Comparison of ENCODE assay signal across 9 mouse cellular contexts in genomic region chr8:120549321-120549921, GRCm38 (mm10). TPM values are rescaled to one million over a fixed set of nuclear protein-coding genes. Genes with fewer than 3 reads are reported as not detected.
DNase-seq lines count a peak whose midpoint lies in the region; ATAC-seq and TF ChIP-seq lines count a peak whose summit lies in the region.
"Had no signal": no experiment of that assay in that cellular context is flagged by ENCODE, and none has a peak within 500 bp of the region (broad histone marks: within the 10 kb centered on the region; RNA-seq: fewer than 3 reads in every experiment).

No protein-coding gene starts in this region.

- ATAC-seq in heart, embryonic 16.5 days (replicated peaks; ENCODE audit: extremely low read depth, insufficient read depth, low FRiP score): peak; percentile 1; the same call in 1 of the 2 replicates
- ATAC-seq in forebrain, embryonic 12.5 days (ENCODE audit: low FRiP score): peak; percentile 47
- peak; percentile 33 for ATAC-seq in limb, embryonic 13.5 days (ENCODE audit: low FRiP score, low read depth)
- no peak for ATAC-seq in stomach, postnatal 0 days (ENCODE audit: low FRiP score, low TSS enrichment)
- ATAC-seq: Patski had no signal

- TF ChIP-seq EP300 in stomach, postnatal 0 days (optimal IDR thresholded peaks at IDR 0.05): no peak

- DNase-seq in heart, adult 8-10 months (ENCODE audit: low spot score): no peak
- DNase-seq in cerebellum, adult 8-10 months: peak; percentile 56
- no peak for DNase-seq in stomach, postnatal 0 days (ENCODE audit: low spot score)
- no peak for DNase-seq in layer of hippocampus, adult 9-10 months (ENCODE audit: low spot score)
- no peak for DNase-seq in spleen, adult 12 weeks (ENCODE audit: low spot score)

- no peak overlapping the region for H3K4me3 ChIP-seq in heart, embryonic 16.5 days (ENCODE audit: low read length)
- peak overlapping the region; percentile 24 for H3K4me3 ChIP-seq in forebrain, embryonic 12.5 days (replicated peaks)
- H3K4me3 ChIP-seq in limb, embryonic 13.5 days: peak overlapping the region; percentile 20
- H3K4me3 ChIP-seq in stomach, postnatal 0 days (ENCODE audit: low read depth, low read length): no peak overlapping the region

- peak overlapping the region; percentile 93 for H3K27ac ChIP-seq in heart, embryonic 16.5 days (ENCODE audit: low read length)
- H3K27ac ChIP-seq in forebrain, embryonic 12.5 days: peak overlapping the region; percentile 96
- no peak overlapping the region for H3K27ac ChIP-seq in limb, embryonic 13.5 days
- H3K27ac ChIP-seq in stomach, postnatal 0 days (replicated peaks): no peak overlapping the region

- no peak for TF ChIP-seq CTCF in stomach, postnatal 0 days (IDR thresholded peaks at IDR 0.05; ENCODE audit: low read depth)

- H3K36me3 ChIP-seq in heart, embryonic 16.5 days (ENCODE audit: control insufficient read depth, insufficient read depth): no peaks in the 10 kb centered on the region
- peaks cover 12% of the 10 kb centered on the region for H3K36me3 ChIP-seq in forebrain, embryonic 12.5 days (replicated peaks)
- H3K36me3 ChIP-seq in limb, embryonic 13.5 days: peaks cover 2% of the 10 kb centered on the region; the same call in 1 of the 2 replicates
- H3K36me3 ChIP-seq in stomach, postnatal 0 days (ENCODE audit: control insufficient read depth, insufficient read depth, low read length): no peaks in the 10 kb centered on the region; the same call in 1 of the 2 replicates

- H3K4me2 ChIP-seq in heart, embryonic 16.5 days (ENCODE audit: low read depth, low read length): peak overlapping the region; percentile 44
- peak overlapping the region; percentile 57 for H3K4me2 ChIP-seq in forebrain, embryonic 12.5 days
- H3K4me2 ChIP-seq in limb, embryonic 13.5 days (replicated peaks): peak overlapping the region; percentile 59
- H3K4me2 ChIP-seq in stomach, postnatal 0 days (replicated peaks; ENCODE audit: low read depth): peak overlapping the region; percentile 29; the same call in 1 of the 2 replicates

- WGBS in heart, embryonic 16.5 days: 23% methylated on average over 25 of the region's 25 CpGs
- WGBS in forebrain, embryonic 12.5 days: 5% methylated on average over 25 of the region's 25 CpGs
- 4% methylated on average over 25 of the region's 25 CpGs for WGBS in limb, embryonic 13.5 days
- WGBS in stomach, postnatal 0 days: 27% methylated on average over 25 of the region's 25 CpGs

- H3K9ac ChIP-seq in heart, embryonic 16.5 days (ENCODE audit: low read length): peak overlapping the region; percentile 66
- peak overlapping the region; percentile 48 for H3K9ac ChIP-seq in forebrain, embryonic 12.5 days
- peak overlapping the region; percentile 60 for H3K9ac ChIP-seq in limb, embryonic 13.5 days
- H3K9ac ChIP-seq in stomach, postnatal 0 days (ENCODE audit: low read length): peak overlapping the region; percentile 27; the same call in 1 of the 2 replicates

- peaks cover 84% of the 10 kb centered on the region for H3K4me1 ChIP-seq in heart, embryonic 16.5 days (ENCODE audit: control insufficient read depth, insufficient read depth, low read length)
- H3K4me1 ChIP-seq in forebrain, embryonic 12.5 days: peaks cover 93% of the 10 kb centered on the region
- H3K4me1 ChIP-seq in limb, embryonic 13.5 days: peaks cover 85% of the 10 kb centered on the region
- H3K4me1 ChIP-seq in stomach, postnatal 0 days (replicated peaks; ENCODE audit: control insufficient read depth, insufficient read depth): 0 out of 2 replicates have a peak, but pooled peaks cover 5% of the 10 kb centered on the region

- no peaks in the 10 kb centered on the region for H3K27me3 ChIP-seq in heart, embryonic 16.5 days (ENCODE audit: control insufficient read depth, insufficient read depth, low read length)
- H3K27me3 ChIP-seq in forebrain, embryonic 12.5 days: 0 out of 2 replicates have a peak, but pooled peaks cover 3% of the 10 kb centered on the region
- peaks cover 3% of the 10 kb centered on the region; the same call in 1 of the 2 replicates for H3K27me3 ChIP-seq in limb, embryonic 13.5 days
- H3K27me3 ChIP-seq in stomach, postnatal 0 days (ENCODE audit: control insufficient read depth, insufficient read depth, low read length): no peaks in the 10 kb centered on the region
- H3K27me3 ChIP-seq: Patski had no signal

- H3K9me3 ChIP-seq in heart, embryonic 16.5 days (replicated peaks; ENCODE audit: control insufficient read depth, low read length): no peaks in the 10 kb centered on the region
- H3K9me3 ChIP-seq in forebrain, embryonic 12.5 days: no peaks in the 10 kb centered on the region
- H3K9me3 ChIP-seq in limb, embryonic 13.5 days: no peaks in the 10 kb centered on the region
- no peaks in the 10 kb centered on the region for H3K9me3 ChIP-seq in stomach, postnatal 0 days (ENCODE audit: control insufficient read depth, low read length)

RNA-seq across cellular contexts. Expression of gene Gins2, which starts 39.7 kb away (rescaled TPM):
- 51.0 and 51.1 TPM in 2 replicates for polyA plus RNA-seq in heart, embryonic 16.5 days (2015; fragmentation: Nextera tagmentation; extraction: Ambion mirVana)
- total RNA-seq in heart, adult 8-10 months (2022): 1 to 10 TPM in 3 of 4 experiments, under 1 TPM in 1; 0.98 to 1.7 (median 1.7) TPM
- polyA plus RNA-seq in forebrain, embryonic 12.5 days (2016; fragmentation: Nextera tagmentation; extraction: Ambion mirVana): 83.2 and 84.8 TPM in 2 replicates
- polyA plus RNA-seq in limb, embryonic 13.5 days (2015; fragmentation: Nextera tagmentation; extraction: Ambion mirVana): 104 and 108 TPM in 2 replicates
- 31.0 and 35.5 TPM in 2 replicates for polyA plus RNA-seq in stomach, postnatal 0 days (2015; fragmentation: Nextera tagmentation; extraction: Ambion mirVana)

Comparison
In these comparisons a context has a peak if more than half of its experiments do, and no peak if none do; other contexts are left out.
1. H3K27ac ChIP-seq: peak in heart, embryonic 16.5 days (single experiment) and forebrain, embryonic 12.5 days (single experiment); none in limb, embryonic 13.5 days (single experiment) and stomach, postnatal 0 days (single experiment).
2. H3K4me3 ChIP-seq: peak in forebrain, embryonic 12.5 days (single experiment) and limb, embryonic 13.5 days (single experiment); none in heart, embryonic 16.5 days (single experiment) and stomach, postnatal 0 days (single experiment).
3. Peak in every context shown above with its lines, with median percentiles within 50 percentile points of each other: H3K4me2 ChIP-seq and H3K9ac ChIP-seq.